Mouse (Mus musculus) intestine, embryonic 14.5 days (tissue): ENCODE data around the gene Glod4. TPM values are rescaled to one million over a fixed set of nuclear protein-coding genes. Genes with fewer than 3 reads are reported as not detected.

ENCODE experiments used
- ATAC-seq: fragments of 200-750 bp; cut with Nextera tagmentation; replicated peaks from 2 replicates; pipeline ENCODE4 v1.8.0; 2017; ENCODE audit warnings: low read depth, moderate number of reproducible peaks, moderate TSS enrichment, moderate library complexity; ENCODE audit not compliant: low FRiP score, low TSS enrichment
- DNase-seq: peaks from one replicate; pipeline ENCODE4 v3.0.0-alpha.2; 2018; ENCODE audit warnings: low spot score
- H3K27ac ChIP-seq: fragments of 300-500 bp; sonication (generic); 2 replicates; pipeline ENCODE4 v1.5.1; 2014; ENCODE audit warnings: low read depth, mild to moderate bottlenecking, control low read depth
- H3K27me3 ChIP-seq: fragments of 300-500 bp; sonication (generic); replicated peaks from 2 replicates; pipeline ENCODE4 v1.6.1; 2014; ENCODE audit warnings: low read length, control low read depth; ENCODE audit not compliant: control insufficient read depth, insufficient read depth
- H3K36me3 ChIP-seq: fragments of 300-500 bp; sonication (generic); 2 replicates; pipeline ENCODE4 v1.6.1; 2014; ENCODE audit warnings: low read length, control low read depth; ENCODE audit not compliant: control insufficient read depth, insufficient read depth
- H3K4me1 ChIP-seq: fragments of 300-500 bp; sonication (generic); replicated peaks from 2 replicates; pipeline ENCODE4 v1.6.1; 2014; ENCODE audit warnings: low read length, control low read depth, mixed read lengths; ENCODE audit not compliant: control insufficient read depth, insufficient read depth
- H3K4me2 ChIP-seq: fragments of 300-500 bp; sonication (generic); 2 replicates; pipeline ENCODE4 v1.6.1; 2014; ENCODE audit warnings: low read length
- H3K4me3 ChIP-seq: fragments of 300-500 bp; sonication (generic); 2 replicates; pipeline ENCODE4 v1.5.1; 2014; ENCODE audit warnings: low read depth, low read length, control low read depth, mixed read lengths
- H3K9ac ChIP-seq: fragments of 300-500 bp; sonication (generic); 2 replicates; pipeline ENCODE4 v1.6.1; 2014; ENCODE audit warnings: mild to moderate bottlenecking, low read length
- H3K9me3 ChIP-seq: fragments of 300-500 bp; sonication (generic); 2 replicates; pipeline ENCODE4 v1.6.1; 2016; ENCODE audit warnings: low read length, control low read depth; ENCODE audit not compliant: control insufficient read depth
- WGBS: fragments of 180-500 bp; shearing (Covaris S2); extraction: QIAGEN DNeasy Blood & Tissue Kit; methylation state at CpG from one replicate; pipeline ENCODE4 v1.1.7; 2014; 5-methylcytosine and 5-hydroxymethylcytosine counted together
- polyA plus RNA-seq: library from polyadenylated mRNA; unstranded; fragments of >200 nt; fragmentation: Nextera tagmentation; extraction: Ambion mirVana; gene quantifications from 2 replicates; pipeline ENCODE4 v1.2.1, GENCODE M21; 2014

The Glod4 gene
- polyA plus RNA-seq, 1 experiment from 2014 or later, result 147 TPM

DNA sequence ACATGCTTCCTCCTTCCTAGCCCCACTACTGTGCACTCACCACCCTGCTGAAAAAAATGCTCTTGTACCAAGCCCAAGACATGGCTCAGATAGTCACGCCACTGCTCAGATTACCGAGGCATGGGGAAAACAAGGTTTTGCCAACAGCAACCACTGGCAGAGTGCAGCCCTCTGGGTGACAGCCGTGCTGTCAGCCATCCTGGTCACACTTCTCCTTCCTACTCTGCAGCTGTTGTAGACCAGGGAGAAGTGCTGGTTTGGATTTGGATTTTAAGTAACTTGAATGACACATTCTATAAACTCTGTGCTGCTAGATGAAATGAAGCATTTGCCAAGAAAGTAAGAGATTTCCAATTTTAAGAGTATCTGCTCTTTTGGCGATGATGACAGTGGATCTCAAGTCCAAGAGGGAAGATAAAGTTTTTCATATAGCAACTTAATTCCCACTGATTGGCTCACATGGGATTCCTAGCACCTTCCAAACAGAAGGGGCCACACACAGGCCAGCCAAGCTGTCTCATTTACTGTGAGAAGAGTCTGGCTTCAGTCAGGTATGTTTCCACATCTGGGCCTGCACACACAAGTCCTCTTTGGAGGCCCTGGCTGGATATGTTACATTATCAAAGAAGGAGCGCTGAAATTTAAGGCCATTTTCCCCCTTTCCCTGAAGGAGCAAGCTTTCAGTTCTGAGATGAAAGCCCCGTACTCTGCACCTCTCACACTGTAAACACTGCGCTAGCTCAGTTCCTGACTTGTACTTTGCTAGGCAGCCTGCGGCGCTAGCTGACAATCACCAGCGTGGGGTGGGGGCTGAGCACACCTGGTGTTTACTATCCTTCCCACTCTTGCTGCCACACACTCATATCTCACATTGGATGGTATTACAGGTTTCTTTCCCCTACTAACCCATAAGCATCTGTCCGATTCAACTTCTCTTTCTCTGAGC, 136.7 kb downstream of the Glod4 start:
- Histone ChIP-seq H3K36me3 (peaks cover 4% of the 10 kb centered on the region), H3K4me3 (no peak overlapping the region), H3K27ac (peak overlapping the region; percentile 52), H3K9me3 (no peaks in the 10 kb centered on the region), H3K4me1 (peaks cover 14% of the 10 kb centered on the region), H3K4me2 (no peak overlapping the region), H3K27me3 (no peaks in the 10 kb centered on the region), H3K9ac (no peak overlapping the region)
- 57% methylated on average over 11 of the region's 11 CpGs for WGBS
- ATAC-seq (no peak), DNase-seq (no peak)

DNA sequence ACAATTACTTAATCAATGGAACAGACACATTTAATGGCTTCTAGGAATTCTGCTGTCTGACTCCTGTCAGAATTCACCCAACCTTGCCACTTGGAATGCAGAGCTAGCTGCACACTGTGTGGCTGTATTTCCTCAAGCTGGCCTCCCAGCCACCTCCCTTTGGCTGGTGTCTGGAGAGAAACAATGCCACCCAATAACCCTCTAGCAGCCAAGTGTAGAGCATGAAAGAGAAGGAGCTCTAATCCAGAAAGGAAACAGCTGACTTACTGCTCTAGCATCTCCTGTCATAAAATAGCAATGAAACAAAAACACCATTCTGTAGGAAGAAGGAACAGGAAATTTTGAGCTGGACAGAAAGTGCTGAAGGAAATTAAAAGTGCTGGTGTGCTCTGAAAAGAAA, 142.4 kb downstream of the Glod4 start:
- ATAC-seq, result no peak
- Histone ChIP-seq H3K27me3 (no peaks in the 10 kb centered on the region), H3K36me3 (peaks cover 3% of the 10 kb centered on the region; the same call in 1 of the 2 replicates), H3K4me3 (no peak overlapping the region), H3K4me1 (peaks cover 39% of the 10 kb centered on the region), H3K4me2 (no peak overlapping the region), H3K9ac (no peak overlapping the region), H3K9me3 (no peaks in the 10 kb centered on the region), H3K27ac (peak overlapping the region; percentile 22; the same call in 1 of the 2 replicates)
- DNase-seq, result no peak

DNA sequence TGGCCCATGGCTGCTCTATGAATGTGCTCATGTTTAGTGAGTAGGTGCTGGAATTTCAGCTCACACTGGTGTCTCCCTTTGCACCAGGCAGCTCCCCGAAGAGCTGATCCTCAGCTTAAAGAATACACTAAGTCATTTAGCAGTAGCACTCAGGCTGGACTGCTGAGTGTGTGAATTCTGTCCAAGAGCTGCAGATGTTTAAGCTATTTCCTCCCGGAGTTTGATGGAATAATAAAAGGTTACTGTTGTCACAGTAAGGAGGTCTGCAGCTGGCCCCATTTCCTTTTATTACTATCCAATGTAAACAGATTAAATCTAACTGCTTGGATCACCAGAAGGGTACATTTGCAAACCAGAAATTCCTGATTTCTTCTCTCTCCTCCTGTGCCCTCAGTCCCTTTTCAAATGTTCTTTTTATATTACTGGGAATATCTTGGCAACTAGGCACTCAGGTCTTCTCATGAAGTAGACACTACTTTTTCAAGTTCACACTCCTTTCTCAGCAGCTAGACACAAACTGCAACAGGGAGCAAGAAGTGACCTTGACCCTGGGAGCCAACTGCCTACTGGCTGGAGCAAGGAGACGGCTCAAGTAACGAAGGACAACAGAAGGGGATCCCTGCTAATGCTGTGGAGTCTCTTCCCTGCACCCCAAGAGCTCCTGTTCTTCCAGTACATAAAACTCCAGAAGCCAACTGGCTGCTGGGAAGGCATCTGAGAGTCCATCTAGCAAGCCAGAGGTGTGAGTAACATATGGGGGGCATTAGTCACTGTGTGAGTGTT, 144.1 kb downstream of the Glod4 start:
- peaks cover 34% of the 10 kb centered on the region for H3K4me1 ChIP-seq
- H3K4me2 ChIP-seq, result peak overlapping the region; percentile 18
- ATAC-seq (peak; percentile 75), DNase-seq (peak; percentile 58)
- H3K27me3 ChIP-seq, result no peaks in the 10 kb centered on the region
- WGBS, result 19% methylated on average over 4 of the region's 4 CpGs
- H3K27ac ChIP-seq, result peak overlapping the region; percentile 83
- H3K9ac ChIP-seq, result no peak overlapping the region
- 0 out of 2 replicates have a peak, but pooled peaks cover 3% of the 10 kb centered on the region for H3K36me3 ChIP-seq
- H3K4me3 ChIP-seq, result no peak overlapping the region
- H3K9me3 ChIP-seq, result no peaks in the 10 kb centered on the region

DNA sequence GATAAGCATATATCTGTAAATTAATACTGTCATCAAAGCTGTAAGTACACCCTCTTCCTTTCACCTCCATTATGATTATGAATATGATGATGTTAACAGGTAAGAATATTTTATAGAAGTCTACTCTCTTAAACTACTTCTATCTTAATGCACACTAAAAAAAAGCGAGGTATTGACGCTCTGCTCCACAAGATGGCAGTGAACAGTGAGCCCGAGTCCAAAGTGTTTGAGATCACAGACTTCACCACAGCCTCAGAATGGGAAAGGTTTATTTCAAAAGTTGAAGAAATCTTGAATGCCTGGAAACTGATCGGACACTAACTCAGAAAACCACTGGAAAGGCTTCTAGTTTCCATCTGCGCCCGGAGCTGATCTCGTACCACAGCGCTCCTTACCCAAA, 149.9 kb downstream of the Glod4 start:
- no peak overlapping the region for H3K4me3 ChIP-seq
- no peak overlapping the region for H3K9ac ChIP-seq
- ATAC-seq (no peak), DNase-seq (no peak)
- no peak overlapping the region for H3K4me2 ChIP-seq
- H3K4me1 ChIP-seq, result peaks cover 7% of the 10 kb centered on the region
- H3K27ac ChIP-seq, result no peak overlapping the region
- H3K27me3 ChIP-seq, result no peaks in the 10 kb centered on the region
- 84% methylated on average over 8 of the region's 8 CpGs for WGBS
- H3K36me3 ChIP-seq, result peaks cover 14% of the 10 kb centered on the region
- no peaks in the 10 kb centered on the region for H3K9me3 ChIP-seq

DNA sequence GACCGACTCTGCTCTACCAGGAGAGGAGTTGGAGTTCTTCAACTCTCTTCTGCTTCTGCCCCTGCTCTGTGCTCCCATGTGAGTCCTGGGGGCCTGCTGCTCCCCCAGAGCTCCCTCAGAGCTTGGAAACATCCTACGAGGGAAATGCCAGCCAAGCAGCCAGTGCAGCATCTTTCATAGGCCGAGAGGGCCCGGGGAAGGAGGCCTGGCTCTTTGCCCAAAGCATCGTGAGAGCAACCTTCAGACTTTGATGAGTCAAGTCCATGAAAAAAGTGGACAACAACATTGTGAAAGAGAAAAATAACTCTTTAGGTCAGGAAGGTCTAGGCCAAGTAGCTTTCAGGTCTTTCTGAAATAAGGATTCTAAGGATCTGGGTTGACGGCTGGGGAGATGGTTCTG, 153.7 kb downstream of the Glod4 start:
- no peak overlapping the region for H3K4me3 ChIP-seq
- ATAC-seq, result no peak
- H3K4me2 ChIP-seq, result no peak overlapping the region
- DNase-seq, result no peak
- 80% methylated on average over 6 of the region's 6 CpGs for WGBS
- no peaks in the 10 kb centered on the region for H3K9me3 ChIP-seq
- H3K4me1 ChIP-seq, result 0 out of 2 replicates have a peak, but pooled peaks cover 3% of the 10 kb centered on the region
- no peaks in the 10 kb centered on the region for H3K27me3 ChIP-seq
- H3K27ac ChIP-seq, result no peak overlapping the region
- H3K9ac ChIP-seq, result no peak overlapping the region
- peaks cover 21% of the 10 kb centered on the region for H3K36me3 ChIP-seq

- H3K27me3 ChIP-seq, result no peaks in the 10 kb centered on the region
- no peak for ATAC-seq
- no peak overlapping the region for H3K4me2 ChIP-seq
- no peak overlapping the region for H3K9ac ChIP-seq
- H3K4me3 ChIP-seq, result no peak overlapping the region
- H3K9me3 ChIP-seq, result no peaks in the 10 kb centered on the region
- no peak for DNase-seq
- no peak overlapping the region for H3K27ac ChIP-seq
- WGBS, result 84% methylated on average over 4 of the region's 4 CpGs
- H3K36me3 ChIP-seq, result peaks cover 21% of the 10 kb centered on the region
- 0 out of 2 replicates have a peak, but pooled peaks cover 3% of the 10 kb centered on the region for H3K4me1 ChIP-seq
Observed at GRCm38 (mm10) chr11:76088506-76088905, 155.0 kb downstream of the Glod4 start.

GRCm38 (mm10) chr11:76085898-76086591, 157.5 kb downstream of the Glod4 start:
- no peaks in the 10 kb centered on the region for H3K27me3 ChIP-seq
- ATAC-seq, result no peak
- H3K4me1 ChIP-seq, result no peaks in the 10 kb centered on the region
- H3K9ac ChIP-seq, result no peak overlapping the region
- H3K27ac ChIP-seq, result no peak overlapping the region
- H3K4me3 ChIP-seq, result no peak overlapping the region
- peaks cover 27% of the 10 kb centered on the region for H3K36me3 ChIP-seq
- H3K4me2 ChIP-seq, result no peak overlapping the region
- peak; percentile 82 for DNase-seq
- WGBS, result 72% methylated on average over 5 of the region's 5 CpGs
- H3K9me3 ChIP-seq, result no peaks in the 10 kb centered on the region

- Histone ChIP-seq H3K4me2 (no peak overlapping the region), H3K4me1 (no peaks in the 10 kb centered on the region), H3K36me3 (peaks cover 30% of the 10 kb centered on the region), H3K27ac (no peak overlapping the region), H3K9me3 (no peaks in the 10 kb centered on the region), H3K9ac (no peak overlapping the region), H3K4me3 (no peak overlapping the region), H3K27me3 (no peaks in the 10 kb centered on the region)
- DNase-seq (no peak), ATAC-seq (no peak)
- WGBS, result 93% methylated on average over 1 of the region's 1 CpGs
Observed at GRCm38 (mm10) chr11:76084943-76085342, 158.6 kb downstream of the Glod4 start.
